In genomic region chr17:88627150-88627549, GRCm38 (mm10) we compare ENCODE assay signal across 7 mouse cellular contexts. TPM values are rescaled to one million over a fixed set of nuclear protein-coding genes. Genes with fewer than 3 reads are reported as not detected.
A peak's percentile ranks its signal among the peaks of the same experiment; 100 is the strongest.
DNase-seq lines count a peak whose midpoint lies in the region; ATAC-seq and TF ChIP-seq lines count a peak whose summit lies in the region.

No protein-coding gene starts in this region.

- no peaks in the 10 kb centered on the region for H3K27me3 ChIP-seq in E14TG2a.4 (ENCODE audit: insufficient read depth, low read length)
- H3K27me3 ChIP-seq in embryonic facial prominence, embryonic 10.5 days (replicated peaks; ENCODE audit: low read depth, poor library complexity, severe bottlenecking), result no peaks in the 10 kb centered on the region
- H3K27me3 ChIP-seq in intestine, embryonic 16.5 days (replicated peaks; ENCODE audit: control insufficient read depth, insufficient read depth, low read length), result no peaks in the 10 kb centered on the region
- H3K27me3 ChIP-seq in liver, embryonic 13.5 days, result no peaks in the 10 kb centered on the region
- no peaks in the 10 kb centered on the region for H3K27me3 ChIP-seq in forebrain, embryonic 13.5 days

- 78% methylated on average over 7 of the region's 7 CpGs for WGBS in embryonic facial prominence, embryonic 10.5 days
- WGBS in intestine, embryonic 16.5 days, result 39% methylated on average over 7 of the region's 7 CpGs
- 60% methylated on average over 7 of the region's 7 CpGs for WGBS in liver, embryonic 13.5 days (ENCODE audit: insufficient replicate concordance)
- 84% methylated on average over 7 of the region's 7 CpGs for WGBS in forebrain, embryonic 13.5 days

- peak overlapping the region; percentile 39 for H3K4me3 ChIP-seq in E14TG2a.4 (replicated peaks; ENCODE audit: low read length)
- no peak overlapping the region for H3K4me3 ChIP-seq in embryonic facial prominence, embryonic 10.5 days
- peak overlapping the region; percentile 33 for H3K4me3 ChIP-seq in intestine, embryonic 16.5 days (ENCODE audit: low read length)
- peak overlapping the region; percentile 12; the same call in 1 of the 2 replicates for H3K4me3 ChIP-seq in liver, embryonic 13.5 days (replicated peaks)
- H3K4me3 ChIP-seq in forebrain, embryonic 13.5 days, result no peak overlapping the region

- no peak for DNase-seq in embryonic facial prominence, embryonic 10.5 days (ENCODE audit: low spot score)
- no peak for DNase-seq in liver, embryonic 13.5 days
- DNase-seq in frontal cortex, postnatal 14 days (ENCODE audit: low spot score in 2 of 2), result no peak
- no peak for DNase-seq in thymus, postnatal 36 days

- H3K27ac ChIP-seq in embryonic facial prominence, embryonic 10.5 days (replicated peaks), result peak overlapping the region; percentile 77
- H3K27ac ChIP-seq in intestine, embryonic 16.5 days (ENCODE audit: low read length), result peak overlapping the region; percentile 78
- H3K27ac ChIP-seq in liver, embryonic 13.5 days, result peak overlapping the region; percentile 52
- H3K27ac ChIP-seq in forebrain, embryonic 13.5 days, result no peak overlapping the region

- peaks cover 76% of the 10 kb centered on the region for H3K4me1 ChIP-seq in E14TG2a.4 (replicated peaks; ENCODE audit: low read depth, low read length)
- H3K4me1 ChIP-seq in embryonic facial prominence, embryonic 10.5 days, result peaks cover 55% of the 10 kb centered on the region
- H3K4me1 ChIP-seq in intestine, embryonic 16.5 days (ENCODE audit: control insufficient read depth, insufficient read depth, low read length), result peaks cover 51% of the 10 kb centered on the region
- no peaks in the 10 kb centered on the region for H3K4me1 ChIP-seq in liver, embryonic 13.5 days (replicated peaks)
- H3K4me1 ChIP-seq in forebrain, embryonic 13.5 days, result peaks cover 38% of the 10 kb centered on the region

- ATAC-seq in intestine, embryonic 16.5 days, result peak; percentile 72
- ATAC-seq in liver, embryonic 13.5 days (ENCODE audit: low read depth), result no peak
- no peak for ATAC-seq in forebrain, embryonic 13.5 days

- peak overlapping the region; percentile 30 for H3K4me2 ChIP-seq in intestine, embryonic 16.5 days (ENCODE audit: low read depth, low read length)
- H3K4me2 ChIP-seq in liver, embryonic 13.5 days, result no peak overlapping the region
- H3K4me2 ChIP-seq in forebrain, embryonic 13.5 days, result no peak overlapping the region

- peaks cover 10% of the 10 kb centered on the region for H3K36me3 ChIP-seq in E14TG2a.4 (ENCODE audit: insufficient read depth, low read length)
- H3K36me3 ChIP-seq in embryonic facial prominence, embryonic 10.5 days (replicated peaks), result peaks cover 5% of the 10 kb centered on the region; the same call in 1 of the 2 replicates
- no peaks in the 10 kb centered on the region for H3K36me3 ChIP-seq in intestine, embryonic 16.5 days (ENCODE audit: control insufficient read depth, insufficient read depth, low read length)
- no peaks in the 10 kb centered on the region for H3K36me3 ChIP-seq in liver, embryonic 13.5 days
- no peaks in the 10 kb centered on the region for H3K36me3 ChIP-seq in forebrain, embryonic 13.5 days (ENCODE audit: poor library complexity, severe bottlenecking)

- H3K9me3 ChIP-seq in E14TG2a.4 (ENCODE audit: low read length), result no peaks in the 10 kb centered on the region
- no peaks in the 10 kb centered on the region for H3K9me3 ChIP-seq in embryonic facial prominence, embryonic 10.5 days
- no peaks in the 10 kb centered on the region for H3K9me3 ChIP-seq in intestine, embryonic 16.5 days (ENCODE audit: control insufficient read depth, low read length)
- H3K9me3 ChIP-seq in liver, embryonic 13.5 days (replicated peaks), result no peaks in the 10 kb centered on the region
- H3K9me3 ChIP-seq in forebrain, embryonic 13.5 days (replicated peaks), result no peaks in the 10 kb centered on the region

- peak overlapping the region; percentile 55 for H3K9ac ChIP-seq in intestine, embryonic 16.5 days (ENCODE audit: low read depth, low read length)
- no peak overlapping the region; the same call in 1 of the 2 replicates for H3K9ac ChIP-seq in liver, embryonic 13.5 days
- no peak overlapping the region for H3K9ac ChIP-seq in forebrain, embryonic 13.5 days

- TF ChIP-seq CTCF in E14TG2a.4 (conservative IDR thresholded peaks at IDR 0.05; ENCODE audit: low read length), result no peak

RNA-seq across cellular contexts. Expression of gene Ston1, which starts 29.7 kb away (rescaled TPM):
- 2.0 and 2.3 TPM in 2 replicates for polyA plus RNA-seq in embryonic facial prominence, embryonic 10.5 days (2016; fragmentation: Nextera tagmentation; extraction: Ambion mirVana)
- 3.9 and 4.3 TPM in 2 replicates for polyA plus RNA-seq in intestine, embryonic 16.5 days (2015; fragmentation: Nextera tagmentation; extraction: Ambion mirVana)
- 0.98 and 1.0 TPM in 2 replicates for polyA plus RNA-seq in liver, embryonic 13.5 days (2015; fragmentation: Nextera tagmentation; extraction: Ambion mirVana)
- polyA plus RNA-seq in forebrain, embryonic 13.5 days (2015; fragmentation: Nextera tagmentation; extraction: Ambion mirVana), result 2.4 and 3.2 TPM in 2 replicates

RNA-seq across cellular contexts. Expression of gene Gtf2a1l, which starts 41.3 kb away (rescaled TPM):
- 0.17 and 0.18 TPM in 2 replicates for polyA plus RNA-seq in embryonic facial prominence, embryonic 10.5 days (2016; fragmentation: Nextera tagmentation; extraction: Ambion mirVana)
- polyA plus RNA-seq in intestine, embryonic 16.5 days (2015; fragmentation: Nextera tagmentation; extraction: Ambion mirVana), result 0.11 and 0.22 TPM in 2 replicates
- polyA plus RNA-seq in liver, embryonic 13.5 days (2015; fragmentation: Nextera tagmentation; extraction: Ambion mirVana), result not detected in 2 replicates
- 0.15 and 0.16 TPM in 2 replicates for polyA plus RNA-seq in forebrain, embryonic 13.5 days (2015; fragmentation: Nextera tagmentation; extraction: Ambion mirVana)

Comparison
In these comparisons a context has a peak if more than half of its experiments do, and no peak if none do; other contexts are left out.
1. H3K4me3 ChIP-seq: peak in E14TG2a.4 (single experiment), intestine, embryonic 16.5 days (single experiment) and liver, embryonic 13.5 days (single experiment); none in embryonic facial prominence, embryonic 10.5 days (single experiment) and forebrain, embryonic 13.5 days (single experiment).